8 mouse cellular contexts compared by ENCODE assay signal in the genomic region with DNA sequence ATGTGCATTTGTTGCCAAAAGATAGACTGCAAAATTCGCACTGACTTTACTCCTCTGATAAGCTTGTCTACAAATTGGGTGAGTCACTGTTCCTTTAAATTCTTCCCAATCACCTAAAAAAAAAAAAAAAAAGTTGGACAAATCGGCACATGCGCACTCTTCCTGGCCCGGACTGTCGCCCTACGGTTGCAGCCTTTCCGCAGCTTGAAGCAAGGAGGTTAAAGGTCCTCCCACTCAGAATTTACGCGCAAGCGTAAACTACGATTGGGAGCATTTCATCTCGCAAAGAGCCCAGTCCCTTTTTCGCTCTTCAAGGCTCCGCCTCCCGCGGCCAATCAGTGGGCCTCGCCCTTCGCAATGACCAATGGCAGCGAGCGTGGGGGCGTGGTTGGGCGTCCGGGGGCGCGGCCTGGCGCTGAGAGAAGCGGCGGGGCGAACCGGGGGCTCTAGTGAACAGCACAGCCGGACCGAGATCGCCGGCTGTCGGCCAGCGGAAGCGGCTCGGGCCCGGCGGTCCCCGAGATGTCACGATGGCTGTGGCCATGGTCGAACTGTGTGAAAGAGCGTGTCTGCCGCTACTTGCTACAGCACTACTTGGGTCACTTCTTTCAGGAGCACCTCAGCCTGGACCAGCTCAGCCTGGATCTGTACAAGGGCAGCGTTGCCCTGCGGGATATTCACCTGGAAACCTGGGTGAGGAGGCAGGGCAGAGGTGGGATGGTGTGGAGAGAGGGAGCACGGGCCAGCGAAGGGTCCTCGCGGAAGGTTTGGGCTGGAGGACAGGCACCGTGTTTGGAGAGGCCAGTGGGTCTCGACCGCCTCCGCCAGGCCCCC. TPM values are rescaled to one million over a fixed set of nuclear protein-coding genes. Genes with fewer than 3 reads are reported as not detected.
DNase-seq lines count a peak whose midpoint lies in the region; ATAC-seq and TF ChIP-seq lines count a peak whose summit lies in the region.

Atg2a (plus strand) TSS at position 395 of the 834 bp plus-strand sequence.

- intact Hi-C loops in gastrocnemius, adult 2 months (cut with DNase I), result no loop called here
- intact Hi-C loops in left cerebral cortex, adult 2 months (cut with DNase I), result loop anchor here (2.0 kb wide), 1 partner anchor 35 kb away; the partner anchor contains the start of gene Ehd1

- H3K4me2 ChIP-seq in hindbrain, postnatal 0 days (ENCODE audit: low read depth, low read length), result peak within 1 kb of the TSS; percentile 79

- peak; percentile 92 for ATAC-seq in common myeloid progenitor, adult 5-6 weeks (replicated peaks; ENCODE audit: low read depth, poor library complexity, severe bottlenecking)
- peak; percentile 96 for ATAC-seq in hindbrain, postnatal 0 days
- ATAC-seq in megakaryocyte, adult 5-6 weeks (ENCODE audit: poor library complexity, severe bottlenecking), result peak; percentile 89

- DNase-seq in ZHBTc4 (ENCODE audit: low read depth, low spot score), result peak; percentile 100
- DNase-seq in gastrocnemius, adult 2 months, result peak; percentile 99
- DNase-seq in hindbrain, postnatal 0 days (ENCODE audit: low spot score), result peak; percentile 100
- DNase-seq in left cerebral cortex, adult 2 months (ENCODE audit: extremely low spot score in 1 of 2, low spot score in 2 of 2), result peak; percentile 96 to 97
- peak; percentile 96 to 97 for DNase-seq in right cerebral cortex, adult 2 months (ENCODE audit: low spot score in 2 of 2)
- DNase-seq in urinary bladder, postnatal 14 days (ENCODE audit: low spot score), result peak; percentile 98

- peak within 1 kb of the TSS; percentile 90 for H3K27ac ChIP-seq in gastrocnemius, adult 2 months
- peak within 1 kb of the TSS; percentile 77 for H3K27ac ChIP-seq in hindbrain, postnatal 0 days
- peak within 1 kb of the TSS; percentile 89 for H3K27ac ChIP-seq in left cerebral cortex, adult 2 months

- peak within 1 kb of the TSS; percentile 93 for H3K9ac ChIP-seq in hindbrain, postnatal 0 days (replicated peaks; ENCODE audit: low read length)

- WGBS in hindbrain, postnatal 0 days, result under 1% methylated on average over 55 of the region's 55 CpGs

- peak within 1 kb of the TSS; percentile 80 for H3K4me3 ChIP-seq in gastrocnemius, adult 2 months
- peak within 1 kb of the TSS; percentile 86 for H3K4me3 ChIP-seq in hindbrain, postnatal 0 days (ENCODE audit: low read length)
- peak within 1 kb of the TSS; percentile 98 for H3K4me3 ChIP-seq in left cerebral cortex, adult 2 months

- H3K27me3 ChIP-seq in hindbrain, postnatal 0 days (ENCODE audit: insufficient read depth, low read length), result no peaks in the 10 kb centered on the region

- TF ChIP-seq CTCF in gastrocnemius, adult 2 months (IDR thresholded peaks at IDR 0.05), result no peak
- peak; percentile 19 for TF ChIP-seq CTCF in hindbrain, postnatal 0 days (IDR thresholded peaks at IDR 0.05; ENCODE audit: low read depth)
- no peak; the same call in 1 of the 2 replicates for TF ChIP-seq CTCF in left cerebral cortex, adult 2 months (IDR thresholded peaks at IDR 0.05)

- peaks cover 22% of the 10 kb centered on the region; the same call in 1 of the 2 replicates for H3K36me3 ChIP-seq in hindbrain, postnatal 0 days (ENCODE audit: insufficient read depth, low read length)

- H3K9me3 ChIP-seq in hindbrain, postnatal 0 days (ENCODE audit: low read length), result no peaks in the 10 kb centered on the region

- H3K4me1 ChIP-seq in hindbrain, postnatal 0 days (ENCODE audit: insufficient read depth, low read length), result peaks cover 8% of the 10 kb centered on the region; the same call in 1 of the 2 replicates

RNA-seq across cellular contexts. Expression of gene Atg2a, which starts in this region (rescaled TPM):
- total RNA-seq in common myeloid progenitor, adult 5-6 weeks (2017), result 10.7 and 12.6 TPM in 2 replicates
- total RNA-seq in gastrocnemius, adult 2 months (2021), result 10 to 100 TPM; 18.4 to 19.0 TPM
- total RNA-seq in hindbrain, postnatal 0 days (2014; rRNA removed), result 38.7 and 43.4 TPM in 2 replicates
- 7.6 and 8.9 TPM in 2 replicates for polyA plus RNA-seq in hindbrain, postnatal 0 days (2015; fragmentation: Nextera tagmentation; extraction: Ambion mirVana)
- total RNA-seq in left cerebral cortex, adult 2 months (2021), result 10 to 100 TPM; 37.4 to 40.1 TPM
- total RNA-seq in megakaryocyte, adult 5-6 weeks (2015), result 9.8 and 10.1 TPM in 2 replicates
- total RNA-seq in megakaryocyte, adult 5-6 weeks (2017), result 8.5 and 10.3 TPM in 2 replicates

Comparison
In these comparisons a context has a peak if more than half of its experiments do, and no peak if none do; other contexts are left out.
1. Peak in every context shown above with its lines: DNase-seq, ATAC-seq, H3K4me3 ChIP-seq and H3K27ac ChIP-seq.